Mouse (Mus musculus) embryo, embryonic 10.5 days (tissue): ENCODE results near the gene Dhdh.

Experiments
- DNase-seq: peaks from one replicate; pipeline ENCODE4 v3.0.0-alpha.2; 2015; ENCODE audit warnings: low spot score

Dhdh gene

DNA sequence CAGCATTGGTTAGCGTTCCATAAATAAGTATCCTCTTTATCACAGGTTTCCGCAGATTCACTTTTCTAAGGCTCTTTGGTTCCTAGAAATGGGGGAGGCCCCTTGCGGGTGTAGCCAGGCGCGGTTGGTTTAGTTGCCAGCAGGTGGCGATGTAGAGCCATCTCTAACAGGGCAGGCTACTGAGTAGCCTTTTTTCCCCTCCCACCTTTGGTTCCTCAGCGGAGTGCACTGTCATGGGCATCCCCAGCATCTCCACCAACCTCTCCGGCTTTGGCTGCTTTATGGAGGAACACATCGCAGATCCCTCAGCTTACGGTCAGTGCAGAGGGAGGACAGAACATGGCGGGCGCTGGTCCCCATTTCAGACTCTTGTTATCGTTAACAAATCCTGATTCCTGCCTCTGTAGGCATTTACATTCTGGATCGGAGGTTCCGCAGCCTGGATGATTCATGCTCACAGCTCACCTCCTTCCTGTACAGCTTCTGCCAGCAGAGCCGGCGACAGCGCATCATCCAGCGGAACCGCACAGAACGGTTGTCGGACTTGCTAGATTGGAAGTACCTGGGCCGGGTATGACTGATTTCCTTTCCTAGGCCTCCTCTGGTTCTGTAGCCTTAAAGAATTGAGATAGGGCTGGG is 37.1 kb downstream of the Dhdh start:
- peak; percentile 90 for DNase-seq

DNA sequence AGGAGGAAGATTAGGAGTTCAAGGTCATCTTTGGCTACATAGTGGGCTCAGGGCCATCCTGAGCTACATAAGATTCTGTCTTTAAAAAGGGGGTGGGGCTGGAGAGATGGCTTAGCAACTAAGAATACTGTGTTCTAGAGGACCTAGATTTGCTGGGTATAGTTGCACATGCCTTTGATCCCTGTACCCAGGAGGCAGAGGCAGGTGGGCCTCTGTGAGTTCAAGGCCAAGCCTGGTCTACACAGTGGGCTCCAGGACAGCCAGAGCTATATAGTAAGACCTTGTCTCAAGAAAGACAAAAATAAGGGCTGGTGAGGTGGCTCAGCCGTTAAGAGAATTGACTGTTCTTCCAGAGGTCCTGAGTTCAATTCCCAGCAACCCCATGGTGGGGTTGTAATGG is 38.6 kb downstream of the Dhdh start:
- no peak for DNase-seq

DNA sequence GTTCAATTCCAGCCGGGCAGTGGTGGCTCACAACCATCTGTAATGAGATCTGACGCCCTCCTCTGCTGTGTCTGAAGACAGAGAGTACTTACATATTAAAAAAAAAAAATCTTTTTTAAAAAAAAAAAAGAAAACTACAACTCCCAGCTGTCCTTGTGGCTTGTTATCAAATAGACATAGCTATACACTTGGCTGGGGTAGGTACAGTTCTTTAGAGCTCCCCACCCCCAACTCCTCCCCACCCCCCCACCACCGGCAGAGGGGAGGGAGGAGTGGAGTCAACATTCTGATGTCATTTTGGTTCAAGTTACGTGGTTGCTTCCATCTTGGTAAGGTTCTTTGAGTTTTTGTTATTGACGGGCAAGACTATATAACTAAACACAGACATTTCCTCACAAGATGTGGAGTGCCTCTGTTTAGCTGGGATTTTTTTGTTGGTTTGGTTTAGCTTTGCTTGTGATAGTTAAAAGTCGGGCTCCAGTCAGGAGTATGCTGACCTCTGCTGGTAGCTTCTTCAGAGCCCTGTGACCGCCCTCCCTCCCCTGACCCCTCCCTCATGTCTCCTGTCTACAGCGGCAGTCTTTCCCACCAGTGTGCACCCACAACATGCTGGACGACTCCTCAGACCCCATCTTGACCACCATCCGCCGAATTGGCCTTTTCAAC is 41.1 kb downstream of the Dhdh start:
- DNase-seq, result peak; percentile 68

DNA sequence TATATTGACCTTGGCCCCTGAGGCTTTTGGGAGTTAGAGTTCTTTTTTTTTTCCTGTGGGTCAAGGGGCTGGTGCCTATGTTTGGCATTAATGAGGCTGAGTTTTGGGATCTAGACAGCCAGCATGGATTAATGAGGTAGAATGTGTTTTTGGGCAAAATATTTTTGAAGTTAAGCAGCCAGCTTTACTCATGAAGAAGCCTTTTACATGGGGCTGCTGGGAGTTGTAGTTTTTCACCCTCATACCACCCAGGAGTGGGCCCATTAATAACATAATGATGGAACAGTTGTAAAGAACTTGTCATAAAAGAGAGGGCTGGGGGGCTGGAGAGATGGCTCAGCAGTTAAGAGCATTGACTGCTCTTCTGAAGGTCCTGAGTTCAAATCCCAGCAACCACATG is 42.0 kb downstream of the Dhdh start:
- DNase-seq, result no peak

DNA sequence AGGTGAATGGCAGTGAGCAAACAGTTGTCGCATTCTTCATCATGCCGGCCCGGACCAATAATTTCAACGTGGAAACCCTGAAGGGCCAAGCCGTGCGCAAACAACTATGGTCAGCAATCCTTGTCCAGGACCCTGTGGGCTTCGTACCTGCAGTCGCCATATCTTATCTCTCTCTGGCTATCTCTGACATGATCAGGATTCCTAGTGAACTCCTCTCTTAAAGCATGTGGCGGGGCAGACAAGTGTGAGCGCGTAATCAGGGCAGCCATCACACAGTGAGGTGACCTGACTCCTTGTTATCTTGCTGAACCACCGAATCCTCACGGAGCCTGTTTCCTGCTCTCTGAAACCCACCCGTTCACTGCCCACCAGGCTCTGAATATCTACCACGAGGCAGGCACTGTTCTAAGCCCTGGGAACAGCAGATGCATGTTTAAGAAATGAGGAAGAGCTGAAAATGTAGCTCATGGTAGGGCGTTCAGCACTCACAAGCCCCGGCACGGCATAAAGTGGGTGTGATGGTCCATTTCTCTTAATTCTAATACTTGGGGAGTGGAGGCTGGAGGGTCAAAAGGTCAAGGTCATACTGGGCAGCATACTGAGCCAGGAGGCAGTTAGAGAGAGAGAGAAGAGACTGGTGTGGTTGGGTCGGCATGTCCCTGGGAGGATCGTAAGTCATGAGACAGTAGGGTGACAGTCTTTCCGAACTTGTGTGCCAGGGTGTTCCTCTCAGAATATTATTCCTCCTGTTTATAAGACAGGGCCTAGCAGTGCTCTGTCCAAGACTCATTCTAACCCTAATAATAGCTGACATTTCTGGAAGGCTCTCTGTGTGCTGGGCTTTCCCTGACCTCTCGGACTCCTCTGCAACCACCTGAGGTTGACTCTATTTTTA is 44.8 kb downstream of the Dhdh start:
- DNase-seq, result no peak

DNA sequence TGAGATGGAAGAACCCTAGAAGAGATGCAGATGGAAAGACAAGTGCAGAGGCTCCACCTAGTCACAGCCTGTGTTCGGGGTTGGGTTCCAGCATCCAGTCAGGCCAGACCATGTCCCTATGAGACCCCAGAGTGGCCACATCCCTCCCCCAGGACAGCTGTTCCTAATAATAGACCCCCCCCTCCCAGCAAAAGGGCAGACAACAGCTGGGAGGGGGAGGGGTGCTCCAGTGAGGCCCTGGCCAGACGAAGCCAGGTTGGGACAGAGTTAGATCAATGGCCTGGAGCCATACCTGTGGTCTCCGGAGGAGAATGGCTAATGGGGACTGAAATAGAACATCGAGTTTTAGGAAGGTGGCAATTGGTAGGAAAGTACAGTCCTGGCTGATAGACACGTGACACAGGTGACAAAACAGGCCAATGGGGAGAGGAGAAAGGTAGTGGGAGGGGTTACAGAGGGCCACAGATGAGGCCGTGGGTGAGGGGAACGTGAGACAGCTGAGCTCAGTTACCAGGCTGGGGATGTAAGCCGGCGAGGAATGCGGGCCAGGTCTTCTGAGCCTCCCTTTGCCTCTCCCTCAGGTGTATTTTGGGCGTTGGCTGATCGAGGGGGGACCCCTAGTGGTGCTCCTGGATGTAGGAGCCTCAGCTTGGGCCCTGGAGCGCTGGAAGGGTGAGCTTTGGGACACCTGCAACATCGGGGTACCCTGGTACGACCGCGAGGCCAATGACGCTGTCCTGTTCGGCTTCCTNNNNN is 50.9 kb downstream of the Dhdh start, which contains the start of gene Ruvbl2:
Gene Ruvbl2 (minus strand): TSS at position 576 of the 756 bp plus-strand sequence.
- DNase-seq, result no peak

DNA sequence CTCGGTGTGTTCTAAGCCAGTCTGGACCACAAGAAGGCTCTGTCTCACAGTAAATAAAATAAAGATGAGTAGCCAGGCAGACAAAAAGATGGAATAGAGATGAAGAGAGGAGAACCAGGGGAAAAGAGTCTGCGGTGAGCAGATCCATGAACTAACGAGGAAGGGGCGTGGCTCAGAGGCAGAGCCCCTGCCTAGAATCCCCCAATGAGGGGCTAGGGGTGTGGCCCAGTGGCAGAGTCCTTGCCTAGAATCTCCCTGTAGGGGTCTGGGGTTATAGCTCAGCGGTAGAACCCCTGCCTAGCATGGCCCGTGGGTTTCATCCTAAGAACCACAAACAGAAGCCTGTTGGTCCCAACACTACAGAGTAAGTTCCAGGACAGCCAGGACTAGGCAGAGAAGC is 51.6 kb downstream of the Dhdh start:
- peak; percentile 65 for DNase-seq

DNA sequence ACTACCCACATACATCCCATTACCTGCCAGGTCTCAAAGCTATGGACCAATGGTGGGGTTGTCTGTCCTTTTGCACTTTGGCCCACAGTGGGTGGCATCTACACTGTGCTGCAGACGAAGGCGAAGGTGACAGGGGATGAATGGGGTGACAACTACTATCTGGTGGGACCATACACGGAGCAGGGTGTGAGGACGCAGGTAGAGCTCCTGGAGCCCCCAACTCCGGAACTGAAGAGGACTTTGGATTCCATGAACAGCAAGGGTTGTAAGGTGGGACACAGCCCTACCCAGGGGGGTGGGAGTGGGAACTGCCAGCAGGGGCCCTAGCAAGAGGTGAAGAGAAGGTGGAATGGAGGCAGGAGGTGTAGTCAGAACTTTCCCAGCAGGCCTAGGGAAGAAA is 52.2 kb downstream of the Dhdh start:
- no peak for DNase-seq

DNA sequence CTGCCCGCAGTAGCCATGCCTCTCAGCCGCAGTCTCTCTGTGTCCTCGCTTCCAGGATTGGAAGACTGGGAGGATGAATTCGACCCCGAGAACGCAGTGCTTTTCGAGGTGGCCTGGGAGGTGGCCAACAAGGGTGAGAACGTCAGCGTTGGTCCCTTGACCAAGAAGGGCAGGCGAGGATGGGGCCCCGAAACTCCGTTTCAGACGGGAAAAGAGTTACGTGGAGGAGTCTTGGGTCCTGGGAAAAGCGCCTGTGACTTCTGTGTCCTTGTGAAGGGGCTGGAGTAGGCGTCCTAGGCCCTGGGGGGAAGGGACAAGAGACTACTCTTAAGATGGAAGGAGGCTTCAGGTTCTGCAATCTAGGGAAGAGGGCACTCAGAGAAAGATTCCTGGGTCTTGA is 53.6 kb downstream of the Dhdh start:
- DNase-seq, result peak; percentile 57

DNA sequence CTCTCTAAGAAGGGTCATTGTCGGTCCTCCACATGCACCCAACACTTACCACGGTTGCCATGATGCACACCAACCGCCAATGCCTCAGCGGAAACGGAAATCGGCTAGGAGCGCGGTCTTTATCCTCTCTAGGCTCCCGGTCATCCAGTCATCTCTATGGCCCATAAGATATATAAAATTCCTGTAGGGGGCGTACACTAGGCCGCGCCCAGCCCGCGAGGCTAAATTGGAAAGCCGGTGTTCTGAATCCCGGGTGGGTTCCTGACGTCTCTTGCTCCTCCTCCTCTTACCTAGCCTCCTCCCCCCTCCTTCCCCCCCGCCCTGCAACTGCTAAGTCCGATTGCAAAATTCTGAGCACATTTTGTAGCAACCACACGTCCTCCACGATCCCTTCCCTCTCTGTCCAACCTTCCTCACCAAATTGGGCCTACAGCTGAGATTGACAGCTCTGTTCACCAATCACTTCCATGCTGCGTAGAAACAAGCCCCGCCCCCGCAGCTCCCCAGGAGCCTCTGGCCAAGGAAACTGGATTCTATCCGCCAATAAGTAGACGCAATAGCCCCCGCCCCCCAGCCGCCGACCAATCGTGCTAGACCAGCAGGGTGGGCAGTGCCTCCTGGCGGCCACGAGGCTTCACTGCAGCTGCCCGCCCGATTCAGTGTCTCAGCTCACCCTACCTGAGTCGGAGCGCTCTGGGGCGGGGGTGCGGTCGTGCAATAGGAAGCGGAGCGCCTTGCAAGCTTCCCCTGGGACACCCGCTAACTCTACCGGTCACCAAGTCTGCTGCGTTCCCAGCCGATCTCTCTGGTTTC is 54.2 kb downstream of the Dhdh start, which contains the start of gene Gys1:
Gene Gys1 (plus strand): TSS at position 642 of the 813 bp plus-strand sequence.
- peak; percentile 100 for DNase-seq

DNA sequence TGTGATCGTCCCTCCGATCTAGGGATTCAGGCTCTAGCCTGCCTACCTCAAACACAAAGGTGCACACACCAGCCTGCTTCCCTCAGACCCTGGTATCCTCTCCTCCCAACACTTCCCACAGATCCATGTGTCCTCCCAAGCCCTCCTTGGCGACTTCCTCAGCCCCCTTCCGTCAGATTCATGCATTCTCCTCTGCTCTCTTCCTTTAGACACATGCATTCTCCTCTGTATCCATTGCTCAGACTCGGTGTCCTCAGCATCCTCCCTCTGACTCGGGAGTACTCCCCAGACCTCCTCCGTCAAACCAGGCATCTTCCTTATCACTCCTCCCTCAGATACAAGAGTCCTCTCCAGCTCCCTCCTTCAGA is 54.8 kb downstream of the Dhdh start:
- no peak for DNase-seq

DNA sequence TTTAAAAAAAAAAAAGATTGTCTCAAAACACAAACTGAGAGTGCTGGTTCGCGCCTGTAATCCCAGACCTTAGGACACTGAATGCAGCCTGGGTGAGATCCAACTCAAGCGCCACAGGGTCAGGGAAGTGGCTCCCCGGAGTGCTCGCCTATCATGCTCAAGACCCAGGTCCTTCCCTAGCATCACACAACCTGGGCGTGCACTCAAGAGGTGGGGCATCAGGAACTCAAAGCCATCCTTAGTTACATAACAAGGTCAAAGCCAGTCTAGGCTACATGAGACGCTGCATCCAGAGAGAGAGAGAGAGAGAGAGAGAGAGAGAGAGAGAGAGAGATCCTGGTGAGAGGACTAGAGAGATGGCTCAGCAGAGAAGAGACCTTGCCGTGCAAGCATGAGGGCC is 62.0 kb downstream of the Dhdh start:
- no peak for DNase-seq

DNA sequence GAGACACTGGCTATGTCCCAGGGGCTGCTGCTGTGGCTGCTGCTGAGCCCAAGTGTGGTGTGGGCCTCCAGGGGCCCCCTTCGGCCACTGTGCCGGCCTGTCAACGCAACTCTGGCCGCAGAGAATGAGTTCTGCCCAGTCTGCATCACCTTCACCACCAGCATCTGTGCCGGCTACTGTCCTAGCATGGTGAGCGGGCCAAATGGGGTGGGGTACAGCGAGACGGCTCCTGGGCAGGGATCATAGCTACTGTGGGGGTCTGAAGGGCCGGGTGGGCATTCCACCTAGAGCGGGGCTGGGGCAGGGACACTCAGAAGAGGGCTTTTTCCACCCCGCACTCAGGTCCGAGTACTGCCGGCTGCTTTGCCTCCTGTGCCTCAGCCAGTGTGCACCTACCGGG is 67.4 kb downstream of the Dhdh start:
- DNase-seq, result no peak
